Mouse (Mus musculus): ENCODE measurements around the gene Lcn12. TPM values are rescaled to one million over a fixed set of nuclear protein-coding genes. Genes with fewer than 3 reads are reported as not detected.

The Lcn12 gene
- polyA plus RNA-seq, 1 experiment from 2014 or later: not detected

GRCm38 (mm10) chr2:25488671-25489068, 5.0 kb downstream of the Lcn12 start:
- no peak for ATAC-seq (ENCODE audit: insufficient number of reproducible peaks, insufficient read depth, low FRiP score, low TSS enrichment)
- Histone ChIP-seq H3K9ac (no peak overlapping the region), H3K4me3 (no peak overlapping the region), H3K27ac (no peak overlapping the region), H3K4me1 (no peaks in the 10 kb centered on the region), H3K9me3 (no peaks in the 10 kb centered on the region), H3K36me3 (no peaks in the 10 kb centered on the region), H3K4me2 (replicated peaks) (no peak overlapping the region), H3K27me3 (0 out of 2 replicates have a peak, but pooled peaks cover 4% of the 10 kb centered on the region)
- 80% methylated on average over 7 of the region's 7 CpGs for WGBS

- Histone ChIP-seq H3K9me3 (no peaks in the 10 kb centered on the region), H3K27me3 (0 out of 2 replicates have a peak, but pooled peaks cover 4% of the 10 kb centered on the region), H3K9ac (no peak overlapping the region), H3K4me1 (no peaks in the 10 kb centered on the region), H3K36me3 (no peaks in the 10 kb centered on the region), H3K4me2 (replicated peaks) (no peak overlapping the region), H3K27ac (no peak overlapping the region), H3K4me3 (no peak overlapping the region)
- 72% methylated on average over 6 of the region's 6 CpGs for WGBS
- ATAC-seq (ENCODE audit: insufficient number of reproducible peaks, insufficient read depth, low FRiP score, low TSS enrichment): no peak
Observed at GRCm38 (mm10) chr2:25487965-25488670, 5.6 kb downstream of the Lcn12 start.

- WGBS: 64% methylated on average over 11 of the region's 11 CpGs
- no peak overlapping the region for H3K27ac ChIP-seq
- no peaks in the 10 kb centered on the region for H3K36me3 ChIP-seq
- H3K4me1 ChIP-seq: no peaks in the 10 kb centered on the region
- ATAC-seq (ENCODE audit: insufficient number of reproducible peaks, insufficient read depth, low FRiP score, low TSS enrichment): no peak
- H3K9ac ChIP-seq: no peak overlapping the region
- H3K27me3 ChIP-seq: 0 out of 2 replicates have a peak, but pooled peaks cover 4% of the 10 kb centered on the region
- H3K9me3 ChIP-seq: no peaks in the 10 kb centered on the region
- no peak overlapping the region for H3K4me3 ChIP-seq
- H3K4me2 ChIP-seq (replicated peaks): no peak overlapping the region
Observed at GRCm38 (mm10) chr2:25484901-25485647, 8.6 kb downstream of the Lcn12 start.

- 0 out of 2 replicates have a peak, but pooled peaks cover 4% of the 10 kb centered on the region for H3K27me3 ChIP-seq
- no peak overlapping the region for H3K27ac ChIP-seq
- no peak overlapping the region for H3K4me3 ChIP-seq
- ATAC-seq (ENCODE audit: insufficient number of reproducible peaks, insufficient read depth, low FRiP score, low TSS enrichment): no peak
- no peaks in the 10 kb centered on the region for H3K9me3 ChIP-seq
- no peak overlapping the region for H3K9ac ChIP-seq
- no peak overlapping the region for H3K4me2 ChIP-seq (replicated peaks)
- H3K4me1 ChIP-seq: no peaks in the 10 kb centered on the region
- WGBS: 29% methylated on average over 7 of the region's 7 CpGs
- H3K36me3 ChIP-seq: no peaks in the 10 kb centered on the region
Observed at GRCm38 (mm10) chr2:25482969-25483368, 10.7 kb downstream of the Lcn12 start.

- no peaks in the 10 kb centered on the region for H3K4me1 ChIP-seq
- no peak for ATAC-seq (ENCODE audit: insufficient number of reproducible peaks, insufficient read depth, low FRiP score, low TSS enrichment)
- 85% methylated on average over 1 of the region's 1 CpGs for WGBS
Observed at GRCm38 (mm10) chr2:25480541-25480940, 13.2 kb downstream of the Lcn12 start.

GRCm38 (mm10) chr2:25479551-25480311, 14.0 kb downstream of the Lcn12 start:
- WGBS: 76% methylated on average over 10 of the region's 10 CpGs
- no peak for ATAC-seq (ENCODE audit: insufficient number of reproducible peaks, insufficient read depth, low FRiP score, low TSS enrichment)
- H3K4me3 ChIP-seq: no peak overlapping the region

More at GRCm38 (mm10) chr2:25480541-25480940, 13.2 kb downstream of the Lcn12 start:
- no peak overlapping the region for H3K9ac ChIP-seq
- H3K4me3 ChIP-seq: no peak overlapping the region
- H3K4me2 ChIP-seq (replicated peaks): no peak overlapping the region
- no peaks in the 10 kb centered on the region for H3K9me3 ChIP-seq
- no peaks in the 10 kb centered on the region for H3K36me3 ChIP-seq
- H3K27ac ChIP-seq: no peak overlapping the region
- H3K27me3 ChIP-seq: no peaks in the 10 kb centered on the region

GRCm38 (mm10) chr2:25477967-25478675, 15.6 kb downstream of the Lcn12 start:
- Histone ChIP-seq H3K4me2 (replicated peaks) (no peak overlapping the region), H3K9ac (no peak overlapping the region), H3K36me3 (no peaks in the 10 kb centered on the region), H3K4me1 (no peaks in the 10 kb centered on the region), H3K4me3 (no peak overlapping the region), H3K27me3 (no peaks in the 10 kb centered on the region), H3K27ac (no peak overlapping the region), H3K9me3 (no peaks in the 10 kb centered on the region)
- ATAC-seq (ENCODE audit: insufficient number of reproducible peaks, insufficient read depth, low FRiP score, low TSS enrichment): no peak
- 86% methylated on average over 3 of the region's 3 CpGs for WGBS

More at GRCm38 (mm10) chr2:25479551-25480311, 14.0 kb downstream of the Lcn12 start:
- H3K27me3 ChIP-seq: no peaks in the 10 kb centered on the region
- no peaks in the 10 kb centered on the region for H3K36me3 ChIP-seq
- H3K9ac ChIP-seq: no peak overlapping the region
- H3K4me2 ChIP-seq (replicated peaks): no peak overlapping the region
- H3K27ac ChIP-seq: no peak overlapping the region
- no peaks in the 10 kb centered on the region for H3K9me3 ChIP-seq
- H3K4me1 ChIP-seq: no peaks in the 10 kb centered on the region

GRCm38 (mm10) chr2:25477541-25477940, 16.2 kb downstream of the Lcn12 start:
- Histone ChIP-seq H3K27me3 (no peaks in the 10 kb centered on the region), H3K9me3 (no peaks in the 10 kb centered on the region), H3K36me3 (no peaks in the 10 kb centered on the region), H3K9ac (no peak overlapping the region), H3K4me1 (no peaks in the 10 kb centered on the region), H3K27ac (no peak overlapping the region), H3K4me2 (replicated peaks) (no peak overlapping the region), H3K4me3 (no peak overlapping the region)
- ATAC-seq (ENCODE audit: insufficient number of reproducible peaks, insufficient read depth, low FRiP score, low TSS enrichment): no peak
- WGBS: 91% methylated on average over 8 of the region's 8 CpGs

- H3K9me3 ChIP-seq: no peaks in the 10 kb centered on the region
- WGBS: 67% methylated on average over 2 of the region's 2 CpGs
- ATAC-seq (ENCODE audit: insufficient number of reproducible peaks, insufficient read depth, low FRiP score, low TSS enrichment): no peak
- H3K9ac ChIP-seq: no peak overlapping the region
- H3K4me1 ChIP-seq: 0 out of 2 replicates have a peak, but pooled peaks cover 4% of the 10 kb centered on the region
- no peak overlapping the region for H3K4me2 ChIP-seq (replicated peaks)
- H3K27ac ChIP-seq: no peak overlapping the region
- H3K4me3 ChIP-seq: no peak overlapping the region
- no peaks in the 10 kb centered on the region for H3K27me3 ChIP-seq
- no peaks in the 10 kb centered on the region for H3K36me3 ChIP-seq
Observed at GRCm38 (mm10) chr2:25472550-25472949, 21.2 kb downstream of the Lcn12 start.

- Histone ChIP-seq H3K27ac (no peak within 1 kb of the TSS), H3K9ac (no peak within 1 kb of the TSS), H3K9me3 (no peaks in the 10 kb centered on the region), H3K4me2 (replicated peaks) (no peak within 1 kb of the TSS), H3K4me3 (no peak within 1 kb of the TSS), H3K36me3 (no peaks in the 10 kb centered on the region), H3K4me1 (0 out of 2 replicates have a peak, but pooled peaks cover 6% of the 10 kb centered on the region), H3K27me3 (no peaks in the 10 kb centered on the region)
- WGBS: 49% methylated on average over 6 of the region's 6 CpGs
- ATAC-seq (ENCODE audit: insufficient number of reproducible peaks, insufficient read depth, low FRiP score, low TSS enrichment): no peak
Observed at GRCm38 (mm10) chr2:25469969-25470368, 23.7 kb downstream of the Lcn12 start, which contains the start of gene Ptgds. TSS of gene Ptgds (minus strand) at chr2:25470046.

Measured in embryonic facial prominence, embryonic 12.5 days (tissue).